Mouse (Mus musculus): ENCODE data around the gene Apoa1.

The Apoa1 gene

GRCm38 (mm10) chr9:46215338-46216322 is 12.8 kb upstream of the Apoa1 start:
- no peak for DNase-seq (ENCODE audit: low spot score in 2 of 2)

GRCm38 (mm10) chr9:46216744-46217470 is 11.5 kb upstream of the Apoa1 start:
- no peak for DNase-seq (ENCODE audit: low spot score in 2 of 2)

GRCm38 (mm10) chr9:46218176-46218575 is 10.2 kb upstream of the Apoa1 start:
- DNase-seq (ENCODE audit: low spot score in 2 of 2) = no peak

GRCm38 (mm10) chr9:46223090-46223489 is 5.3 kb upstream of the Apoa1 start:
- no peak for DNase-seq (ENCODE audit: low spot score in 2 of 2)

GRCm38 (mm10) chr9:46224101-46224500 is 4.3 kb upstream of the Apoa1 start:
- DNase-seq (ENCODE audit: low spot score in 2 of 2) = no peak

- DNase-seq (ENCODE audit: low spot score in 2 of 2) = no peak
These were observed 3.3 kb upstream of the Apoa1 start for GRCm38 (mm10) chr9:46224945-46225660.

GRCm38 (mm10) chr9:46227064-46227614 is 1.2 kb upstream of the Apoa1 start:
- no peak for DNase-seq (ENCODE audit: low spot score in 2 of 2)

- DNase-seq (ENCODE audit: low spot score in 2 of 2) = peak; percentile 95
These were observed 1.4 kb downstream of the Apoa1 start for GRCm38 (mm10) chr9:46229573-46230449.

GRCm38 (mm10) chr9:46230450-46230975 is 2.1 kb downstream of the Apoa1 start:
- DNase-seq (ENCODE audit: low spot score in 2 of 2) = no peak

- DNase-seq (ENCODE audit: low spot score in 2 of 2) = no peak
These were observed 6.8 kb downstream of the Apoa1 start for GRCm38 (mm10) chr9:46235196-46235595.

GRCm38 (mm10) chr9:46235596-46235648 is 7.0 kb downstream of the Apoa1 start, which contains the start of gene Apoc3:
TSS of gene Apoc3 (minus strand) at chr9:46235636.
- no peak for DNase-seq (ENCODE audit: low spot score in 2 of 2)

GRCm38 (mm10) chr9:46235649-46236048 is 7.3 kb downstream of the Apoa1 start:
- DNase-seq (ENCODE audit: low spot score in 2 of 2) = no peak

GRCm38 (mm10) chr9:46238850-46239249 is 10.5 kb downstream of the Apoa1 start:
- DNase-seq (ENCODE audit: low spot score in 2 of 2) = no peak

- no peak for DNase-seq (ENCODE audit: low spot score in 2 of 2)
These were observed 12.3 kb downstream of the Apoa1 start, which contains the start of gene Apoa4 for GRCm38 (mm10) chr9:46240526-46241153. TSS of gene Apoa4 (plus strand) at chr9:46240696.

- no peak for DNase-seq (ENCODE audit: low spot score in 2 of 2)
These were observed 13.4 kb downstream of the Apoa1 start for GRCm38 (mm10) chr9:46241818-46242217.

GRCm38 (mm10) chr9:46243122-46243521 is 14.7 kb downstream of the Apoa1 start:
- DNase-seq (ENCODE audit: low spot score in 2 of 2) = no peak

- DNase-seq (ENCODE audit: low spot score in 2 of 2) = no peak
These were observed 15.2 kb downstream of the Apoa1 start for GRCm38 (mm10) chr9:46243584-46243983.

GRCm38 (mm10) chr9:46246752-46247324 is 18.5 kb downstream of the Apoa1 start:
- peak; percentile 74 to 82 for DNase-seq (ENCODE audit: low spot score in 2 of 2)

- DNase-seq (ENCODE audit: low spot score in 2 of 2) = no peak
These were observed 27.8 kb downstream of the Apoa1 start for GRCm38 (mm10) chr9:46256177-46256576.

Measured in right cerebral cortex, postnatal 10 days (tissue).